Comparison of ENCODE assay signal across 1 mouse cellular context in the genomic region with DNA sequence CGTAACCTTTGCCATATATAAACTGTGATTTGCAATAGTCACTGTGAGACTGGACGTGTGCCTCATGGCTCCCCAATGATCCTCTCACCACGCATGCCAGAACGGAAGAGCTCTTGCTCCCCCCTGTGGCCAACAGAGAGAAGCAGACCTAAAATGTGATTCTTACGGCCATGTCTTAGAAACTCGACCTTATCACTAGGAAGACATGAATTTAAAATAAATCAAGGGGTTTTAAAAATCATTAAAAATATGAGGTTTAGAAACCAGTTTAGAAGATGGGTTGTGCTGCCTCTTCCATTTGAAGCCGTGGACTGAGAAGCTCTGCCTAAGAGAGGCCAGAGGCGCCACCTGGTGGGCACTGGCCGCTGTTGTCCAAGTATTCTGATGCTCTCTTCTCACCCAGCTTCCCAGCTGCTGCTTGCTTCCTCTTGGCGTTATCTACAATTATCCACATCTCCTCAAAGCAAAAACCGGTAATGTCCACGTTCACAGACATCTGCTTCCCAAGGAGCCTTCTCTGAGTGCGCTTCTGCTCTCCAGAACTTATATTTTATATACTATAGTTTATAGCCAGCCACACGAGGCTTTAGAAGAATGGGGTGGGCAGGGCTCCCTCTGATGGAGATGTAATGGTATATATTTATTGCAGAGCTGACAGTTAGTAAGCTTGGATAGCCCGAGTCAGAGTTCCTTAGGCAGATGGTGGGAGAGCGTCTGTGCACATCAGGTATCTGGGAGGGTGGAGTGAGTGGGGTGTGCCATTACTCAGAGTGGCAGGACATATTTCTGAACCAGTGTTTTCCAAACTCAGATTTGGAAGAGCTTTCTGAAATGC.
TF ChIP-seq lines count a peak whose summit lies in the region.

No protein-coding gene starts in this region.

TF ChIP-seq in CH12.LX, 34 proteins besides CTCF, POLR2A, EP300 and RAD21:
- TF ChIP-seq HCFC1 (IDR thresholded peaks at IDR 0.05; ENCODE audit: low read depth, low read length) (peak; percentile 54), CHD2 (IDR thresholded peaks at IDR 0.05; ENCODE audit: low read length) (peak; percentile 21; the same call in 1 of the 2 replicates), SIN3A (IDR thresholded peaks at IDR 0.05; ENCODE audit: low read length) (peak; percentile 86), TBP (conservative IDR thresholded peaks at IDR 0.05; ENCODE audit: low read depth, low read length) (no peak), IRF4 (IDR thresholded peaks at IDR 0.05; ENCODE audit: low read depth, low read length) (peak; percentile 11; the same call in 1 of the 2 replicates), ZMIZ1 (IDR thresholded peaks at IDR 0.05; ENCODE audit: low read depth, low read length) (no peak), MAZ (IDR thresholded peaks at IDR 0.05; ENCODE audit: low read depth, low read length) (peak; percentile 66; the same call in 1 of the 2 replicates), GABPA (IDR thresholded peaks at IDR 0.05; ENCODE audit: insufficient replicate concordance, low read depth, low read length) (no peak), TCF12 (IDR thresholded peaks at IDR 0.05; ENCODE audit: low read depth, low read length) (peak; percentile 45), ETS1 (conservative IDR thresholded peaks at IDR 0.05; ENCODE audit: low read depth, low read length) (no peak), ZNF384 (IDR thresholded peaks at IDR 0.05; ENCODE audit: low read depth, low read length) (no peak), RCOR1 (conservative IDR thresholded peaks at IDR 0.05; ENCODE audit: low read depth, low read length) (peak; percentile 67; the same call in 1 of the 2 replicates), USF2 (conservative IDR thresholded peaks at IDR 0.05; ENCODE audit: low read depth, low read length) (no peak), PAX5 (IDR thresholded peaks at IDR 0.05; ENCODE audit: low read length) (no peak), USF1 (IDR thresholded peaks at IDR 0.05; ENCODE audit: low read depth, low read length) (no peak), SMC3 (IDR thresholded peaks at IDR 0.05; ENCODE audit: low read depth, low read length) (peak; percentile 94), JUN (IDR thresholded peaks at IDR 0.05; ENCODE audit: insufficient read depth, low read depth, low read length) (no peak; the same call in 1 of the 2 replicates), UBTF (IDR thresholded peaks at IDR 0.05; ENCODE audit: low read depth, low read length) (no peak), ELF1 (IDR thresholded peaks at IDR 0.05; ENCODE audit: low read depth, low read length) (peak; percentile 64; the same call in 1 of the 2 replicates), NELFE (IDR thresholded peaks at IDR 0.05; ENCODE audit: low read depth, low read length) (peak; percentile 54; the same call in 1 of the 2 replicates), MXI1 (IDR thresholded peaks at IDR 0.05; ENCODE audit: low read depth, low read length) (no peak; the same call in 1 of the 2 replicates), KAT2A (IDR thresholded peaks at IDR 0.05; ENCODE audit: insufficient replicate concordance, low read length) (no peak), MAX (IDR thresholded peaks at IDR 0.05; ENCODE audit: low read length) (peak; percentile 82), MEF2A (IDR thresholded peaks at IDR 0.05; ENCODE audit: borderline replicate concordance, low read depth, low read length) (peak; percentile 42; the same call in 1 of the 2 replicates), CHD1 (IDR thresholded peaks at IDR 0.05; ENCODE audit: low read depth, low read length) (no peak; the same call in 1 of the 2 replicates), NRF1 (IDR thresholded peaks at IDR 0.05; ENCODE audit: low read depth, low read length) (peak; percentile 63), MYC (IDR thresholded peaks at IDR 0.05; ENCODE audit: low read depth, low read length) (peak; percentile 97), ZC3H11A (IDR thresholded peaks at IDR 0.05; ENCODE audit: low read depth, low read length) (peak; percentile 91)
